Mouse (Mus musculus): Measurements from ENCODE around the gene Pitx3.
"Not testable (repeated sequence)": the region's sequence is repeated elsewhere in the genome, so short reads cannot be mapped to it uniquely, and the experiment has no call there.

Pitx3 gene

GRCm38 (mm10) chr19:46131694-46132525 is 16.2 kb downstream of the Pitx3 start, which contains the start of gene Elovl3:
Gene Elovl3, plus strand, starts transcription at chr19:46131897.
- DNase-seq (ENCODE audit: low spot score in 2 of 2), result no peak

- no peak for DNase-seq (ENCODE audit: low spot score in 2 of 2)
Measured at GRCm38 (mm10) chr19:46131283-46131682, 16.8 kb downstream of the Pitx3 start.

GRCm38 (mm10) chr19:46129737-46130136 is 18.4 kb downstream of the Pitx3 start:
- DNase-seq (ENCODE audit: low spot score in 2 of 2), result not testable (repeated sequence)

GRCm38 (mm10) chr19:46126301-46126700 is 21.8 kb downstream of the Pitx3 start:
- DNase-seq (ENCODE audit: low spot score in 2 of 2), result no peak

GRCm38 (mm10) chr19:46124651-46125050 is 23.5 kb downstream of the Pitx3 start:
- no peak for DNase-seq (ENCODE audit: low spot score in 2 of 2)

GRCm38 (mm10) chr19:46123876-46124275 is 24.2 kb downstream of the Pitx3 start:
- no peak for DNase-seq (ENCODE audit: low spot score in 2 of 2)

- no peak for DNase-seq (ENCODE audit: low spot score in 2 of 2)
Measured at GRCm38 (mm10) chr19:46120872-46121271, 27.3 kb downstream of the Pitx3 start.

GRCm38 (mm10) chr19:46119458-46119857 is 28.7 kb downstream of the Pitx3 start:
- DNase-seq (ENCODE audit: low spot score in 2 of 2), result no peak

- no peak for DNase-seq (ENCODE audit: low spot score in 2 of 2)
Measured at GRCm38 (mm10) chr19:46114617-46115016, 33.5 kb downstream of the Pitx3 start.

GRCm38 (mm10) chr19:46110781-46111180 is 37.3 kb downstream of the Pitx3 start:
- DNase-seq (ENCODE audit: low spot score in 2 of 2), result no peak

- no peak for DNase-seq (ENCODE audit: low spot score in 2 of 2)
Measured at GRCm38 (mm10) chr19:46110214-46110613, 37.9 kb downstream of the Pitx3 start.

GRCm38 (mm10) chr19:46104187-46104557 is 44.0 kb downstream of the Pitx3 start:
- DNase-seq (ENCODE audit: low spot score in 2 of 2), result no peak

GRCm38 (mm10) chr19:46103437-46104186 is 44.5 kb downstream of the Pitx3 start:
- DNase-seq (ENCODE audit: low spot score in 2 of 2), result no peak

- no peak for DNase-seq (ENCODE audit: low spot score in 2 of 2)
Measured at GRCm38 (mm10) chr19:46099561-46099960, 48.6 kb downstream of the Pitx3 start.

GRCm38 (mm10) chr19:46096396-46096795 is 51.7 kb downstream of the Pitx3 start:
- DNase-seq (ENCODE audit: low spot score in 2 of 2), result no peak

- DNase-seq (ENCODE audit: low spot score in 2 of 2), result no peak
Measured at GRCm38 (mm10) chr19:46095291-46095690, 52.8 kb downstream of the Pitx3 start.

- no peak for DNase-seq (ENCODE audit: low spot score in 2 of 2)
Measured at GRCm38 (mm10) chr19:46094144-46094543, 54.0 kb downstream of the Pitx3 start.

- no peak for DNase-seq (ENCODE audit: low spot score in 2 of 2)
Measured at GRCm38 (mm10) chr19:46091641-46092040, 56.5 kb downstream of the Pitx3 start.

GRCm38 (mm10) chr19:46087871-46088270 is 60.3 kb downstream of the Pitx3 start:
- no peak for DNase-seq (ENCODE audit: low spot score in 2 of 2)

GRCm38 (mm10) chr19:46086337-46086736 is 61.8 kb downstream of the Pitx3 start:
- DNase-seq (ENCODE audit: low spot score in 2 of 2), result peak; percentile 38 to 63

Data from natural killer cell, adult 2 months (primary cell).